12 mouse cellular contexts compared by ENCODE assay signal in the genomic region with DNA sequence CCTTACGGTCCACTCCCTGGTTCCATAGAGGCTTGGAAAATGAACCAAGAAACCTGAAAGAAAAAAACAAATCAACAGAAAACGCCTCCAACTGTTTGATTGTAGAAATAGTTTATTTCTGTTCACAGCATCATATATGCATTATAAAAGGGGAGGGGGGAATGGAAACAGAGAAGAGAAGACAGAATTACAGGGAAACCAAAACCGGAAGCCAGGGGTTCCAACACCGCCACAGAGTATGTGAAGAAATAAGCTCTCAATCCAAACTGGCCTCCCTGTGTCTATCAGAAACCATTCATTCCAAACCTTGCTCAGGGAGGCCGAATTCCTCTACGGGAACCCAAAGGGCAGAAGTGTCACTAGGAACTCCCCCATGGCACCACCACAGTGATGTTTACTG. TPM values are rescaled to one million over a fixed set of nuclear protein-coding genes. Genes with fewer than 3 reads are reported as not detected.
DNase-seq lines count a peak whose midpoint lies in the region; ATAC-seq and TF ChIP-seq lines count a peak whose summit lies in the region.
"Had no signal": no experiment of that assay in that cellular context is flagged by ENCODE, and none has a peak within 500 bp of the region (broad histone marks: within the 10 kb centered on the region; RNA-seq: fewer than 3 reads in every experiment).

No protein-coding gene starts in this region.

- 84% methylated on average over 6 of the region's 6 CpGs for WGBS in heart, embryonic 12.5 days
- 79% methylated on average over 6 of the region's 6 CpGs for WGBS in stomach, embryonic 16.5 days
- 69% methylated on average over 6 of the region's 6 CpGs for WGBS in liver, postnatal 0 days (ENCODE audit: insufficient replicate concordance)

- peaks cover 12% of the 10 kb centered on the region for H3K4me1 ChIP-seq in heart, embryonic 12.5 days (replicated peaks)
- H3K4me1 ChIP-seq in megakaryocyte, embryonic 14.5 days: peaks cover 28% of the 10 kb centered on the region
- peaks cover 17% of the 10 kb centered on the region for H3K4me1 ChIP-seq in stomach, embryonic 16.5 days (ENCODE audit: control insufficient read depth, insufficient read depth, low read length)
- peaks cover 5% of the 10 kb centered on the region; the same call in 1 of the 2 replicates for H3K4me1 ChIP-seq in liver, postnatal 0 days (ENCODE audit: insufficient read depth)

- TF ChIP-seq EP300 in liver, postnatal 0 days (IDR thresholded peaks at IDR 0.05; ENCODE audit: low read depth): no peak

- H3K27ac ChIP-seq in heart, embryonic 12.5 days (ENCODE audit: poor library complexity, severe bottlenecking): no peak overlapping the region
- no peak overlapping the region for H3K27ac ChIP-seq in stomach, embryonic 16.5 days (ENCODE audit: low read length)
- no peak overlapping the region for H3K27ac ChIP-seq in liver, postnatal 0 days (ENCODE audit: low read depth)
- H3K27ac ChIP-seq: liver, embryonic 15.5 days had no signal

- DNase-seq in heart, postnatal 14 days: no peak
- peak; percentile 67 for DNase-seq in induced T-regulatory cell, adult 2 months (ENCODE audit: low read depth)
- DNase-seq in yolk sac, embryonic 10.5 days (ENCODE audit: low spot score): no peak
- no peak for DNase-seq in liver, postnatal 0 days
- DNase-seq: cerebellum, adult 9-10 months; kidney, postnatal 4 days; retina, postnatal 1 day had no signal

- peak overlapping the region; percentile 85 for H3K4me2 ChIP-seq in heart, embryonic 12.5 days
- H3K4me2 ChIP-seq in stomach, embryonic 16.5 days (ENCODE audit: low read depth, low read length): peak overlapping the region; percentile 89
- no peak overlapping the region for H3K4me2 ChIP-seq in liver, postnatal 0 days (ENCODE audit: low read depth, low read length)
- H3K4me2 ChIP-seq: liver, embryonic 15.5 days had no signal

- H3K4me3 ChIP-seq in heart, embryonic 12.5 days: no peak overlapping the region
- peak overlapping the region; percentile 28 for H3K4me3 ChIP-seq in megakaryocyte, embryonic 14.5 days (replicated peaks)
- peak overlapping the region; percentile 84 for H3K4me3 ChIP-seq in stomach, embryonic 16.5 days (replicated peaks; ENCODE audit: low read length)
- no peak overlapping the region for H3K4me3 ChIP-seq in liver, postnatal 0 days (ENCODE audit: low read depth, low read length)
- H3K4me3 ChIP-seq: liver, embryonic 15.5 days had no signal

- TF ChIP-seq CTCF in liver, postnatal 0 days (IDR thresholded peaks at IDR 0.05; ENCODE audit: low read depth): no peak

- no peak for ATAC-seq in heart, embryonic 12.5 days (ENCODE audit: insufficient number of reproducible peaks, low FRiP score)
- no peak for ATAC-seq in megakaryocyte, adult 5-6 weeks (ENCODE audit: poor library complexity, severe bottlenecking)
- ATAC-seq in stomach, embryonic 16.5 days (ENCODE audit: insufficient read depth, low FRiP score): no peak
- no peak for ATAC-seq in liver, postnatal 0 days

- no peaks in the 10 kb centered on the region for H3K27me3 ChIP-seq in heart, embryonic 12.5 days (replicated peaks)
- H3K27me3 ChIP-seq in megakaryocyte, embryonic 14.5 days (replicated peaks): peaks cover 68% of the 10 kb centered on the region
- no peaks in the 10 kb centered on the region for H3K27me3 ChIP-seq in stomach, embryonic 16.5 days (ENCODE audit: control insufficient read depth, insufficient read depth, low read length)
- peaks cover 27% of the 10 kb centered on the region for H3K27me3 ChIP-seq in liver, postnatal 0 days (ENCODE audit: insufficient read depth, low read length)

- no peaks in the 10 kb centered on the region for H3K9me3 ChIP-seq in heart, embryonic 12.5 days (replicated peaks)
- H3K9me3 ChIP-seq in megakaryocyte, embryonic 14.5 days: no peaks in the 10 kb centered on the region
- no peaks in the 10 kb centered on the region for H3K9me3 ChIP-seq in stomach, embryonic 16.5 days (replicated peaks; ENCODE audit: control insufficient read depth, low read length)
- no peaks in the 10 kb centered on the region for H3K9me3 ChIP-seq in liver, postnatal 0 days (ENCODE audit: low read length)
- H3K9me3 ChIP-seq: liver, embryonic 15.5 days had no signal

- intact Hi-C loops in heart, postnatal 14 days (cut with DNase I): no loop called here

- H3K9ac ChIP-seq in heart, embryonic 12.5 days: no peak overlapping the region
- H3K9ac ChIP-seq in stomach, embryonic 16.5 days (ENCODE audit: low read length): no peak overlapping the region
- H3K9ac ChIP-seq in liver, postnatal 0 days (replicated peaks): no peak overlapping the region
- H3K9ac ChIP-seq: liver, embryonic 15.5 days had no signal

- peaks cover 9% of the 10 kb centered on the region for H3K36me3 ChIP-seq in heart, embryonic 12.5 days
- peaks cover 2% of the 10 kb centered on the region for H3K36me3 ChIP-seq in megakaryocyte, embryonic 14.5 days (replicated peaks; ENCODE audit: low read length)
- no peaks in the 10 kb centered on the region for H3K36me3 ChIP-seq in stomach, embryonic 16.5 days (ENCODE audit: control insufficient read depth, insufficient read depth, low read length)
- no peaks in the 10 kb centered on the region for H3K36me3 ChIP-seq in liver, postnatal 0 days (replicated peaks; ENCODE audit: insufficient read depth, low read length)
- H3K36me3 ChIP-seq: liver, embryonic 15.5 days had no signal

RNA-seq across cellular contexts. Expression of a gene that starts 3.9 kb away (rescaled TPM):
- 12.1 and 12.6 TPM in 2 replicates for polyA plus RNA-seq in heart, embryonic 12.5 days (2016; fragmentation: Nextera tagmentation; extraction: Ambion mirVana)
- total RNA-seq in heart, postnatal 14 days (2021): 1 to 10 TPM; 7.8 to 8.8 TPM
- 1.2 and 11.0 TPM in 2 replicates for polyA plus RNA-seq in megakaryocyte, embryonic 14.5 days (2012; ENCODE audit: insufficient read depth, low replicate concordance)
- total RNA-seq in megakaryocyte, adult 5-6 weeks (2015): 25.3 and 27.4 TPM in 2 replicates
- 36.0 and 39.1 TPM in 2 replicates for total RNA-seq in megakaryocyte, adult 5-6 weeks (2017)
- 6.6 and 6.9 TPM in 2 replicates for polyA plus RNA-seq in stomach, embryonic 16.5 days (2015; fragmentation: Nextera tagmentation; extraction: Ambion mirVana)
- polyA plus RNA-seq in liver, postnatal 0 days (2015; fragmentation: Nextera tagmentation; extraction: Ambion mirVana): 1.5 and 1.7 TPM in 2 replicates

Comparison
In these comparisons a context has a peak if more than half of its experiments do, and no peak if none do; other contexts are left out.
1. H3K4me3 ChIP-seq: peak in megakaryocyte, embryonic 14.5 days (single experiment) and stomach, embryonic 16.5 days (single experiment); none in heart, embryonic 12.5 days (single experiment) and liver, postnatal 0 days (single experiment).